Mouse (Mus musculus): ENCODE measurements around the gene Tpm3.
"Not testable (repeated sequence)": the region's sequence is repeated elsewhere in the genome, so short reads cannot be mapped to it uniquely, and the experiment has no call there.

The Tpm3 gene

DNA sequence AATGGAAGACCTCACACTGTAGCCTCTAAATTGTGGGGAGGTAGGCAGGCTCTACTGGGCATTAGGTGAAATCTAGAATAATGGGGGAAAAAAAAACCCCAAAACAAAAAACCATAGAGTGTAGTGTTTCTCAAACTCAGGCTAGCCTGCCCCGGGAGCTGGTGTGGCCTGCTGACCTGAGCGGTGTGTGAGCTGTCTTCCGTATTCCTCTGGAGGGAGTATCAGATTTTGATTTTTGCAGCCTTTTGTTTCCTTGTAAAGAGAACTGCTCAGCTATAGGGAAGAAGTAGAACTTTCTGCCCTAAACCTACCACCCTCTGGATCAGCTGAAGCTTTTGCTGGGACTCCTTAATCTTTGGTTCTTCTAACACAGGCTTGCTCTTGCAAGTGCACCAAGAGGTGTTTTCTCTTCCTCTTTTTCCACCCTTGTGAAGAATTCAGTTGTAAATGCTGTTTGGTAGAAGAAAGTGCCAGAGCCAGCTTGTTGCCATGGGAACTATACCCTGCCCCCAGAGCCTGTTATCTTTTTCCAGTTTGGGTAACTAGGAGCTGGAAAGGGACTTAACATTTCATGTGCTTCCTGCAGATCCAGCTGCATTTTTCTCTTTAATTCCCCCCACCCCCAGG lies 11.4 kb downstream of the Tpm3 start:
- peak; percentile 82 for DNase-seq (ENCODE audit: low read depth, low spot score)

DNA sequence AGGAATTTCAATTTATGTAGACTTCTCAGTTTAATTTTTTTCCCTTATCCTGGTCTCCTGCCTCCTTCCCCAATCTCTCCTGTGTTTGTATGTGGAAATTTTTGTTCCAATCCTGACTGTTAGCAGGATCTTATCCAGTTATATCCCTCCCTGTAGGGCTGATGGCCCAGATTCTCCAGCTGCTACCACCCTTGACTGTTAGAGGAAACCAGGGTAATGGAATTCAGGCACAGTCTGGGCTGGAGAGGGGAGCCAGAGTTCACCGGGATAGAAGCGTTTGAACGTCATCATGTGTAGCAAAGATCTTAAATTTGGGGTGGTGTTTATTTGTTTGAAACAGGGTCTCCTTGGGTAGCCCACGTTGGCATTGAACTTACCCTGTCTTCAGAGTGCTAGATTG lies 12.3 kb downstream of the Tpm3 start:
- DNase-seq (ENCODE audit: low read depth, low spot score), result no peak

DNA sequence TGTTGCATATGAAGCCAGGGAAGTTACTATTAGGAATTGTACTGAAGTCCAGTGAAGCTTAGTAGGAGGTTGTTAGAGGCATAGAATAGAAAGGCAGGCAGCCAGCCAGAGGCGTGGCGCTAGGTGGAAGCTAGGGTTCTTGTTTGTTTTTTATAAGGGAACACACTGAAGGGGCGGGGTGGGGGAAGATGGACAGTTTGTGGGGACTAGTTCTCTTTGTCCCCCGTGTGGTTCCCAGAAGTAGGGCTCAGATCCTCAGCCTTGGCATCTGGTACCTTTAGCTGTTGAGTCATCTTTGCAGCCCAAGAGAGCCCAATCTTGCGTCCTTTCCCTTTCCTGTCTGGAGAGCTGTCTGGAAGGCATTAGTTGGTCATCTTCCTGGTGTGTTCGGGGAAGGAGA lies 12.8 kb downstream of the Tpm3 start:
- no peak for DNase-seq (ENCODE audit: low read depth, low spot score)

DNA sequence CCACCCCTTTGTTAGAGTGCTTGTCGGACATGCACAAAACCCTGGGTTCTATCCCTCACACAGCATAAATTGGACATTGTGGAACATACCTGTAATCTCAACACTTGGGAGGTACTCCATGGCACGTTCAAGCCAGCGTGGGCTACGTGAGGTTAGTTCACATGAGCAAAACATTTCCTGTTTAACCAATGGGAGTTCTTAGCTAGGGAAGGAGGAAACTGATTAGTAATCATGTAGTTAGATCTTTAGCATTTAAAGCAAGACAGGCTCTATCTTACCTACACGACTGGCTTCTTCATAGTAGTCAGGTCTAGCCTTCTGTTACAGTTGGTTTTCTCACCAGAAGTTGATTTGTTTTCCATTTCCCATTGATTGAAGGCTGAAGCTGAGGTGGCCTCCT lies 13.6 kb downstream of the Tpm3 start:
- no peak for DNase-seq (ENCODE audit: low read depth, low spot score)

DNA sequence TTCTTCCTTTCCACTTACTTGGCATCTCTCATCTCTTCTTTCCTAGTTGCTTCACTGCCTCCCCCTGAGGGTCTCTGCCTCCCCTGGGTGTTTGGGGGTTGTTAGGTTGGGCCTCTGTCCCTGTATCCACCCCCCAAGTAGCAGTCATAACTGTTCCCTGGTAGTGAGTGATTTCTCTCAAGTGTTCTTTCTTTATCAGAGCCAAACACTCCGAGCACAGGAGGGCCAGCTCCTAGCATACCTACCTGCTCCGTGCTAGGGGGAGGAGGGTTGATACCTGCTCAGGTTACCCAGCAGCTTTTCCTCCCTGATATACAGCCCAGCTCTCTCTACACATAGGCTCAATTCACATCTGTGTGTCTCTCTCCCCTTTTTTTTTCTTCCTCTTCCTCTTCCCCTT lies 16.2 kb downstream of the Tpm3 start:
- DNase-seq (ENCODE audit: low read depth, low spot score), result no peak

DNA sequence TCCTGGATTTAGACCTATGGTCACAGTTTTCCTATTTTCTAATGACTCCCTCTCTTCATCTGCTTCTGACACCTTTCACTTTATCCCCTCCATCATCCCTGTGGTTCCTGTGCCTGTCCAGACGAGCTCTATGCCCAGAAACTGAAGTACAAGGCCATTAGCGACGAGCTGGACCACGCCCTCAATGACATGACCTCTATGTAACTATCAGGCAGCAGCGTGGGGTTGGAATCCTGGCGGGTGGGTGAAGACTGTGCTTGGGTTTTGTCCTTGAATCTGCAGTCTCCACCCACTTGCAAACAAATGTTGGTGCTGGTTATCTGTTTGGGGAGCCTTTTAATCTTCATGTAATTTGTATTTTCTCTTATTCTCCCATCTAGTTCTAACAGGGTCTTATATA lies 18.4 kb downstream of the Tpm3 start:
- DNase-seq (ENCODE audit: low read depth, low spot score), result no peak

DNA sequence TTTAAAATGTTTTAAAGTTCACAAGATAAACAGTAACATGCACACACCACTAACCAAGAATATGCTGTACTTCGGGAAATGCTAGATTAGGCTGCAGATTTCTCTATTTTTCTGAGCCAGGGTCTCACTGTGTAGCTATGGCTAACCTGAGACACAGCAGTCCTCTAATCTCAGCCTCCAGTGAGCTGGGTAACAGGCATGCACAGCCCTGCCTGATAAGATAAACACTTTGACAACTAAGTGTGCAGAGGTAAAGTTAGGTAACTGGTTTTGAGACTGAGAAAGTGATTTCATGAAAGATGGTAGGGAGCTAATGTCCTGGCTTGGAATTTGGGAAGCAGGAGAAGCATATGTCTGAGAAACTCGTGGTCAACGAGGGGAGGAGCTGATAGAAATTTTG lies 22.0 kb downstream of the Tpm3 start:
- DNase-seq (ENCODE audit: low read depth, low spot score), result no peak

DNA sequence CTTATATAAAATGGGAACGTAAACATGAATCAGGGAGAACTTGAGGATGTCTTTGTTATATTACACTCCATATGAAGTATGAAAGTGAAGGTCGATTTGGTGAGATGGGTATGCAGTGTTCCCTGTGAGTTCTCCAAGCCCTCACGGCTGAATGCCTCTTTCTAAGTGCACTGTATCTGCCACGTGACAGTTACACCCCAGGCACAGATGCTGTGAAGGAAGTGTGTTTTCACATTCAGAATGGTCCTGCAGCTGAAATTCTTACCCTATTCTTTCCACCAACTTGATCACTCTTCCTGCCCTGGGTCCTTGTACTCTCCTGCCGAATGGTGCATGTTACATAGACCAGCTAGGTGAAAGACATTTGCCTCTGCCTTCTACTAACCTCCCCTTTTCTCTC lies 25.5 kb downstream of the Tpm3 start:
- peak; percentile 66 for DNase-seq (ENCODE audit: low read depth, low spot score)

DNA sequence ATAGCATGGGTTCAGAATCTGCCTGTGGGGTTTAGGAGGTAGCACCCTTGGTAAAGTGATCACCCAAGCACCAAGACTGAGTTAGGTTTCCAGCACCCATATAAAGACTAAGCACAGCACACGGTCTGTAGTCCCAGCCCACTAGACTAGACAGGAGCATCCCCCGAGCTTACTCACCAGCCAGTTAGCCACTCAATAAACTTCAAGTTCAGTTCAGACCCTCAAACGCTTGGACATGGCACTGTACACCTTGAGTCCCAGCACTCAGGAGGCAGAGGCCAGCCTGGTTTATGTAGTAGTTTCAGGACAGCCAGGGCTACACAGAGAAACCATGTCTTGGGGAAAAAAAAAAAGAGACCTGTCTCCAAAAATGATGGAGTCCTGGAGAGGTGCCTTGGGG lies 28.6 kb downstream of the Tpm3 start:
- DNase-seq (ENCODE audit: low read depth, low spot score), result no peak

DNA sequence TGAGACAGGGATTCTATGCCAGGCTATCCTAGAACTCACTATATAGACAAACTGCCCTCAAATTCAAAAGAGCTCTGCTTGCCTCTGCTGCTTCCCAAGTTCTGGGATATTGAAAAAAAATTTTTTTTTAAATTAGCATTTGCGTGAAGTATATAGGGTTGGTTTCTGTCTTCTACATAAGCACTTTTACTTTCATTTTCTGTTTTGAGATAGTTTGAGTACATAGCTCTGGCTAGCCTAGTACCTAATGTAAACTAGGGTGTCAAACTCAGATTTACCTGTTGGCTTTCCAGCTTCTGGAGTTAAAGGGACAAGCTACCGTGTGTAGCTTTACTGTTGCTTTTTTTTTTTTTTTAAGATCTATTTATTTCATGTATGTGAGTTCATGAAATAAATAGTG lies 29.2 kb downstream of the Tpm3 start:
- no peak for DNase-seq (ENCODE audit: low read depth, low spot score)

DNA sequence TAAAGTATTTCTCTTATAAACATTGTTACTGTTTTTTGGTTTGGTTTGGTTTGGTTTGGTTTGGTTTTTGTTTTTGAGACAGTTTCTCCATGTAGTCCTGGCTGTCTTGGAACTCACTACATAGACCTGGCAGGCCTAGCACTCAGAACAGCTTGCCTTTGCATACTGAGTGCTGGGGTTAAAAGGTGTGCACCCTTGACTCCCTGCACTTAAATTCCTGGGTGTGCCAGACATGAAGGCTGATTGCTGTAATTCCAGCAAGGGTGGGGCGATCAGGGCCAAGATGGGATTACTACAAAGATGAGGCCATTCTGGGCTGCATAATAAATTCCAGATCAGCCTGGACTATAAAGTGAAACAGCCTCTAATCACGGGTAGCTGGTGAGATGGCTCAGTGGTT lies 29.8 kb downstream of the Tpm3 start:
- DNase-seq (ENCODE audit: low read depth, low spot score), result no peak

DNA sequence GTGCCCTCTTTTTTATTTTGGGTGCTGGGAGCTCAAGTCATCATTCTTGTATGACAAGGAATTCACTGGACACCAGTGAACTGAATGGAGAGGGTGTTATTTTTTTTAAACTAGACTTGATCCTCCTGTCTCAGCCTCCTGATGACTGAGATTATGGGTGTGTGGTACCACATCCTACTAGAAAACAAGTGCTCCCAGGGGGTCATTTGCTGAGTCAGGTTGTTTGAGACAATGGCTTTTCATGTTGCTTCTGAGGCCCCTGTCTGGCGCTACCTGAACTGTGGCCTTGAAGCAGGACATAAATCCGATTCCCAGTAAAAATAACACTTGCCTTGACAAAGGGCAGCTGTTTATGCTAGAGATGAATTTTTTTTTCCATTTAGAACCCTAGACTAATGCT lies 30.7 kb downstream of the Tpm3 start:
- DNase-seq (ENCODE audit: low read depth, low spot score), result no peak

DNA sequence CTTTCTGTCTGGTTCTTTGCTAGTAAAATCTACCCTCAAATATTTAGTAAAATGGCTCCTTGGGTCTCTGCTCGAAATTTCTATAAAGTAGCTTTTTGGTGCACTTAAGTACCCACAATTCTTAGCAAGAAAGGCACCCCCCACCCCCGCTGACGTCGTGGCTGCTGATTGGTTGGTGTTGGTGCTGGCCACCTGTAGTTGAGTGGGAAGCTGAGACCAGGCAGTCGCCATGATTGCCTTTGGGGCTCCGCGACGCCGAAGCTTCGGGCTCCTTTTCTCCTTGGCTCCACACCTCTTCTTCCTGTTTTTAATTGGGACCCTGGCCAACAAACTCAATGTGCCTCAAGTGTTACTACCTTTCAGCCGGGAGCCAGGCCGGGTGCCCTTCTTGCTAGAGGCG lies 31.5 kb downstream of the Tpm3 start, which contains the start of gene Nup210l:
TSS of gene Nup210l (plus strand) at position 195 of the 400 bp plus-strand sequence.
- no peak for DNase-seq (ENCODE audit: low read depth, low spot score)

DNA sequence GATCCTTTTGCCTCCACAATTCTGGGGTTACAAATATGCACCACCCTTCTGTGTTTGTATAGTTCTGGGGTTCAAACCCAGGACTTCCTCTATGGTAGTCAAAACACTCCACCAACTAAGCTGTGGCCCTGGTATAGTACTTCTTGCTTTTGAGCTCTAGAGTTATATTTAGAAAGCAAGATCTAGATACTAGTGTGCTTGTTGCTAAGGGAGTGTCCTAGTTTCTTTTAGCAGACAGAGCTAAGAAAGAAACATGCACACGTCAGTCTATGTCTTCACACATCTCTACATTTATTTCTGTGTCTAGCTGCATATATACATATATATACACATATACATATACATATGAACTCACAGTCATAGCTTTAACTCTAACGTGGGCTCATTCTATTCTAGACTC lies 39.3 kb downstream of the Tpm3 start:
- DNase-seq (ENCODE audit: low read depth, low spot score), result peak; percentile 72

DNA sequence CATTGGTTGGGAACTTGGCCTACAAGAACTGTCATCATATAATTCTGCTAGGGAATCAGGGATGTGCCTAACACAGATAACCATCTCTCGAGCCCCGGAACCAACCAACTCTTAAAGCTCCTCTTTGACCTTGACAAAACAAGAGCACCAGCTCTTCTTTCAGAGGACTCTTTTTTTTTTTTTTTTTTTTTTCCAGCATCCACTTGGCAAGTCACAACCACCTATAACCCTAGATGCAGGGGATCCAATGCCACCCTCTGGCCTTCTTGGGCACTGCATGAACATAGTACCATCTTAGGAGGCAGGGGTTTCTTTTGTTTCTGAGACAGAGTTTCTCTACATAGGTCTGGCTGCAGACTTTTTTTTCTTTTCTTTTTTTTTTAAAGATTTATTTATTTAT lies 41.9 kb downstream of the Tpm3 start:
- no peak for DNase-seq (ENCODE audit: low read depth, low spot score)

DNA sequence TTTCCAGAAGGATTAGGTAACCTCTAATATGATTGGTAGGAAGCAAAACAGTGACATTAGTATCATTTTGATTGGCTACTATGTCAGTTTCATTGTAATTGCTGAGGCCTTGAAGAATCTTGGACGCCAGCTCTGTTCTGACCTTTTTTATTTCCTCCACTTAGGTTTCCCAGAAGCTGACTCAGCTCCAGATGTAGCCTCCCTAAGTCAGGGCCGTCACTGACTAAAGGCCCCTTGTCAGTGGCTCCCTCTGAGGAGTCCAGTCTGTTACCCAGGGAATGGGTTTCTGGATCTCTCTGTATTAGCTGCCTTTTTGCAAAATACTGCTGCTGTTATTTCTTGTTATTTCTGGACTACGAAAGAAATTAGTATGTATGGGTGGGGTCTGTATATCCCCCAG lies 43.1 kb downstream of the Tpm3 start:
- DNase-seq (ENCODE audit: low read depth, low spot score), result no peak

DNA sequence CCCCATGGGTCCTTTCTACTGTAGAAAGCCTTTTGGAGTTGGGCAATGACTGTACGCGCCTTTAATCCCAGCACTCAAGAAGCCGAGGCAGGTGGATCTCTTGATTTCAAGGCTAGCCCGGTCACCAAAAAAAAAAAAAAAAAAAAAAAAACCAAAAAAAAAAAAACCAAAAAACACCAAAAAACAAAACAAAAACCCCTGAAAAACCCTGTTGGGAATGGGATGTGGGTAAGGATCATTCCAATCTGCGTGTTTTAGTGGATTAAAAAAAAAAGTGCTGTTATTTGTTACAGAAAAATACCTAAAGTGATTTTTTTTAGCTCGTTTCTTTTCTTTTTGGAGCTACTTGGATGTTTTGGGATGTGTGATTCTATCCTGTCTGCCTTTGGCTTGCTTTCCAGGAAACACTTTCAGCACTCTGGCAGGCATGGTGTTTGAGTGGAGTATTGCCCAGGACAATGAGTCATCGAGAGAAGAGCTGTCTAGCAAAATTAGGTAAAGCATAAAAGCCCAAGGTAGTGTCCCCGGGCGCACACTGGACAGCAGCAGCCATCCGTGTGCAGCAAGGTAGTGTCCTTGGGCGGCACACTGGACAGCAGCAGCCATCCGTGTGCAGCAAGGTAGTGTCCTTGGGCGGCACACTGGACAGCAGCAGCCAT lies 45.8 kb downstream of the Tpm3 start:
- peak; percentile 85 for DNase-seq (ENCODE audit: low read depth, low spot score)

DNA sequence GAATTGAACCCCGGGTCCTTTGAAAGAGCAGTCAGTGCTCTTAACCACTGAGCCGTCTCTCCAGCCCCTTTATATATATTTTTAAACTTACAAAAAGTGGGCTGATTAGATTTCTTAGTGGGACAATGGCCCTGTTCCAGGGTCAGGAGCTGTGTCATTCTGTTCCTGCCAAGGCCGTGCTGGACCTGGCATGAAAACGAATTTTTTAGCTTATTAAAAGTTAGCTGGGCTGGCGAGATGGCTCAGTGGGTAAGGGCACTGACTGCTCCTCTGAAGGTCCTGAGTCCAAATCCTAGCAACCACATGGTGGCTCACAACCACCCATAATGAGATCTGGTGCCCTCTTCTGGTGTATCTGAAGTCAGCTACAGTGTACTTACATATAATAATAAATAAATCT lies 49.6 kb downstream of the Tpm3 start:
- DNase-seq (ENCODE audit: low read depth, low spot score), result not testable (repeated sequence)

DNA sequence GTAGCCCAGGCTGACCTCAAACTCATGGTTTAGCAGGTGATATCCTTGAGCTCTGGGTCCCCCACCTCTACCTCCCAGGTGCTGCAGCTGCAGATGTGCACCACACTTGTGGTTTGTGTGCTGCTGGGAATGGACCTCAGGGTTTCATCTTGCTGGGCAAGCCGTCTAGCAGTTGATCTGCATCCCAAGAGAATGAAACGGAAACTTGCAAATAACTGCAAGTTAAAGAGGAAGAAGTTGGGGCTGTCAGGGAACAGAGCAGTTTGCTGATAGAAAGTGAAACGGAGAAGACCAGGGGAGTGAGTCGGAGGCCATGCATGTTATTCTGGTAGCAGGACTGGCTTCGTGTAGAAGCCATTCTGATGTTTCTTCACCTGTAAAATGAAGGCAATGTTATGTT lies 53.3 kb downstream of the Tpm3 start:
- no peak for DNase-seq (ENCODE audit: low read depth, low spot score)

DNA sequence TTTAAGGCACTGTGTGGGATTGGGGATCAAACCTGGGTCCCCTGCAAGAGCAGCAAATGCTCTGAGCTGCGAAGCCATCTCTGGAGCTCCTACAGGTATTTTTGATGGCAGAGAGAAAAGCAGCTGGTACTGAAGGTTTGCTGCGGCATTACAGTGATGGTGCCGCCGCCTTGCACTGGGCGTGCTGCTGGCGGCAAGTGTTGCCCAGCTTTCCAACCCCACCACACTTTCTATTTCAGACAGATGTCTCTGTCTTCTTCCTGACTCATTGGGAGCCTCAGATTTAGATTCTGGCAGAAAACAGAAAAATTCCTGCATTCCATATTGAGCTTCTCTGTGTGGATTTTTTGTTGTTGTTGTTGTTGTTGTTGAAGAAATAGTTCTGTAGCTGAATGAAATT lies 55.4 kb downstream of the Tpm3 start:
- DNase-seq (ENCODE audit: low read depth, low spot score), result peak; percentile 58

DNA sequence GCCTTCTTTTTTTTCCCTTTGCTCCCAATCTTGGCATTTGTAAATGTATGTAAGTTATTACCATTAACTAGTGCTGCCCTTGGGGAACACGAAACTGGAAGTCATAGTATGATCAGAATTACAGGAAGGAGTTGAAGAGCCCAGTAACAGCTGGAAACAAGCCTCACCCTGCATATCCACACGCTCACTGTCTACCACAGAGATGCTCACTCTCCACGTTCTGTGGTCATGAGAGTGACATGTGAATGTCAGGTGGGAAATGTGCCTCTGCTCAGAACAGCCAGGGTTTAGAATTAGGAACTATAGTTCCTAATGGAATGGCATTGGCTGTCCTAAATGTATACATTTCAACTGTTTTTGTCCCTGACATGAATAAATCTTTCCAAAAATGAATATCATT lies 60.3 kb downstream of the Tpm3 start:
- DNase-seq (ENCODE audit: low read depth, low spot score), result no peak

DNA sequence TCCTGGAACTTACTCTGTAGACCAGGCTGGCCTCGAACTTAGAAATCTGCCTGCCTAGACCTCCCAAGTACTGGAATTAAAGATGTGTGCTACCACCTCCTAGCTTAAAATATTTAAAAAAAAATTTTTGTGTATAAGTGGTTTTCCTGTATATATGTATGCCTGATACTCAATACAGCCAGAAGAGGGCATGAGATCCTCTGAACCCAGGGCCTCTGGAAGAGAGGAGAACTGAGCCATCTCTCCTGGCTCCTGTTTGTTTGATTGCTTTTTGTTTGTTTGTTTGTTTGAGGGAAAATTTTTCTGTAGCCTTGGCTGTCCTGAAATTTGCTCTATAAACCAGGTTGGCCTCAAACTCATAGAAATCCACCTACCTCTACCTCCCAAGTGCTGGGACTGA lies 60.9 kb downstream of the Tpm3 start:
- no peak for DNase-seq (ENCODE audit: low read depth, low spot score)

DNA sequence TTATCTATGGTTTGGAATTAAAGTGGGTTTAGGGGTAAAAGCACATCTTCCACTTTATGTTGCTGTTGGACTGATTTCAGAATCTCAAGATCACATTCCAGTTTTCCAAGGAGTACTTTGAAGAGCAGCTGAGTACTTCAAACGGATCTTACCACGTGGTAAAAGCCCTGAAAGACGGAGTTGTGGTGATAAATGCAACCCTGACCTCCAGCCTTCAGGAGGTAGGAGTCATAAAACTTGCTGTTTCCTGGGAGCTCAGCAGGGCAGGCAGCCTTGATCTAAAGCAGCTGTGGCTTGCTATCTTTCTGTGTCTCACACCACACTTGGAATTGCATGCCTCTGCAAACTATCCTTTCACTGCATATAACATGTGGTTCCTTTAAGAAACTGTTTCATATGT lies 62.0 kb downstream of the Tpm3 start:
- DNase-seq (ENCODE audit: low read depth, low spot score), result no peak

DNA sequence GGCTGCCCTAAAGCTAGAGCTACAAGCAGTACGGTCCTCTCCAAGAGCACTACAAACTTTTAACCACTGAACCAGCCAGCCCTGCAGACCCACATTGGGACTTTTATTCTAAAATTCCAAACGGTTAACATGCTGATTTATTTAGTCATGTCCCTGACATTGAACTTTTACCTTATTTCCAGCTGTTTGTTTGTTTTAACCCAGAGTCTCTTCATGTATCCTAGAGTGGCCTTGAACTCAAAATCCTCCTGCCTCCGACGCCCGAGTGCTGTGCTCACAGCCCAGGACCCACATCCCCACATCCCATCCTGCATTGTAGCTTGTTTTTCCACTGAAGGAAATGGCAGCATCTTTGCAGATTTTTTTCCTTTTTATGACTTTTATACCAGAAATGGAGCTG lies 62.5 kb downstream of the Tpm3 start:
- DNase-seq (ENCODE audit: low read depth, low spot score), result no peak
